Mouse (Mus musculus) myocyte (in vitro differentiated cells): ENCODE measurements at regions not wholly inside any gene's neighbourhood (a gene's known extent, or its start where the extent isn't known, plus 50 kb on each side); places are given as distances from the start of the nearest gene placed in this dataset.
A peak's percentile ranks its signal among the peaks of the same experiment; 100 is the strongest.

Experiments
- H3K27me3 ChIP-seq: one replicate; pipeline ENCODE4 v1.6.1; 2011; ENCODE audit not compliant: control insufficient read depth, insufficient read depth, insufficient read length
- H3K36me3 ChIP-seq: one replicate; pipeline ENCODE4 v1.6.1; 2011; ENCODE audit not compliant: control insufficient read depth, insufficient read depth
- H3K4me2 ChIP-seq: one replicate; pipeline ENCODE4 v1.6.1; 2011; ENCODE audit warnings: low read depth, control low read depth
- H3K4me3 ChIP-seq: one replicate; pipeline ENCODE4 v1.5.1; 2011; ENCODE audit warnings: mild to moderate bottlenecking, control low read depth, moderate library complexity
- H3K79me2 ChIP-seq: one replicate; pipeline ENCODE4 v1.6.1; 2011; ENCODE audit not compliant: control insufficient read depth, insufficient read depth
- H3ac ChIP-seq: one replicate; pipeline ENCODE4 v1.6.1; 2011; ENCODE audit not compliant: control insufficient read depth, insufficient read length
- CEBPB ChIP-seq: IDR thresholded peaks from 2 replicates; pipeline ENCODE4 v1.6.1; 2011; ENCODE audit warnings: mild to moderate bottlenecking, moderate library complexity; ENCODE audit not compliant: poor library complexity, insufficient read depth, severe bottlenecking
- E2F4 ChIP-seq: IDR thresholded peaks from one replicate; pipeline ENCODE4 v1.6.1; 2011; ENCODE audit warnings: mild to moderate bottlenecking, control low read depth, moderate library complexity; ENCODE audit not compliant: insufficient read depth
- MAX ChIP-seq: IDR thresholded peaks from one replicate; pipeline ENCODE4 v1.6.1; 2011; ENCODE audit warnings: low read depth, mild to moderate bottlenecking, control low read depth
- MYOD1 ChIP-seq, 3 experiments: IDR thresholded peaks; one replicate each; pipeline ENCODE4 v1.6.1; 2011; ENCODE audit warnings: control low read depth in 2 of 3, low read depth in 2 of 3, mild to moderate bottlenecking in 2 of 3, moderate library complexity in 1 of 3; ENCODE audit not compliant: insufficient read length in 2 of 3, control insufficient read depth in 1 of 3
- MYOG ChIP-seq, 3 experiments: IDR thresholded peaks; one replicate each; pipeline ENCODE4 v1.6.1; 2011; ENCODE audit warnings: control low read depth in 2 of 3, low read depth in 2 of 3, mild to moderate bottlenecking in 2 of 3; ENCODE audit not compliant: insufficient read length in 2 of 3, control insufficient read depth in 1 of 3, insufficient read depth in 1 of 3
- POLR2A ChIP-seq: IDR thresholded peaks from one replicate; pipeline ENCODE4 v1.6.1; 2011; ENCODE audit warnings: low read depth, mild to moderate bottlenecking, control low read depth, moderate library complexity; ENCODE audit not compliant: insufficient read length
- POLR2AphosphoS2 ChIP-seq: IDR thresholded peaks from one replicate; pipeline ENCODE4 v1.6.1; 2011; ENCODE audit warnings: low read depth, control low read depth; ENCODE audit not compliant: insufficient read length
- REST ChIP-seq: IDR thresholded peaks from one replicate; pipeline ENCODE4 v1.6.1; 2011; ENCODE audit warnings: mild to moderate bottlenecking, control low read depth, moderate library complexity; ENCODE audit not compliant: insufficient read depth, insufficient read length
- SRF ChIP-seq: IDR thresholded peaks from one replicate; pipeline ENCODE4 v1.6.1; 2011; ENCODE audit warnings: low read depth; ENCODE audit not compliant: control insufficient read depth, insufficient read length
- TCF12 ChIP-seq: IDR thresholded peaks from one replicate; pipeline ENCODE4 v1.6.1; 2011; ENCODE audit warnings: mild to moderate bottlenecking, control low read depth; ENCODE audit not compliant: poor library complexity, insufficient read depth, severe bottlenecking
- TCF3 ChIP-seq: IDR thresholded peaks from one replicate; pipeline ENCODE4 v1.6.1; 2011; ENCODE audit warnings: low read depth, control low read depth; ENCODE audit not compliant: insufficient read length
- USF1 ChIP-seq: IDR thresholded peaks from one replicate; pipeline ENCODE4 v1.6.1; 2011; ENCODE audit warnings: low read depth, mild to moderate bottlenecking, control low read depth, moderate library complexity

DNA sequence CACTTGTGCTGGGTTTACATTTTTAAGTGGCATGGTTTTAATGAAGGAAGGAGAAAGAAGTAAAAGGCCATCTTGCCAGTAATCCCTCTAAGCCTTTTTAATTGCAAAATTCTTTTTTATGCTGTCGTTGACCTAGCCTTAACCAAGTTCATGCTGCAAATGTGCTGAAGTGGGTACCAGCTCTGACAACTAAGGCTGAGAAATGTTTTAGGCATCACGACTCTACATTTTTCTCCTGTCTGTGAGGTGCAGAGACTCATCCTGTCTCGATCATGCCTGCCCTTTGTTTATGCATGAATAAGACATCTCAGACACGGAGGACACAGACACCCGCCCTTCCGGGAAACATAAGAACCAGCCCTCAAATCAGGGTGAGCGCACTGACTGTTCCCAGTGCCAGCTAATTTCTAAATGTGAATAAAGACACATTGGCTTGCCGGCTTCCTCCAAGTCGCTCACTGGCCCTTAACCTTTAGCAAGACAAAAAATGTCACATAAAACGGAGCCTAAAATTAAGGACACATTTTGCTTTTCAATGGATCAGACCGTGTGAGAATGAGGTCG is 115.5 kb upstream of the Noct start:
- Histone ChIP-seq H3K79me2 (no peaks in the 10 kb centered on the region), H3K27me3 (no peaks in the 10 kb centered on the region), H3ac (no peak overlapping the region), H3K36me3 (no peaks in the 10 kb centered on the region), H3K4me3 (no peak overlapping the region), H3K4me2 (no peak overlapping the region)
- TF ChIP-seq TCF12: no peak
- no peak for TF ChIP-seq POLR2A
- TF ChIP-seq TCF3: no peak
- TF ChIP-seq POLR2AphosphoS2: no peak
- no peak for TF ChIP-seq REST
- TF ChIP-seq E2F4: no peak
- no peak for TF ChIP-seq CEBPB
- no peak for TF ChIP-seq MYOD1 (IDR thresholded peaks at IDR 0.05; ENCODE audit: control insufficient read depth in 1 of 3, insufficient read length in 2 of 3, low read depth in 2 of 3)
- TF ChIP-seq SRF: no peak
- no peak for TF ChIP-seq USF1
- TF ChIP-seq MYOG (IDR thresholded peaks at IDR 0.05; ENCODE audit: control insufficient read depth in 1 of 3, insufficient read depth in 1 of 3, insufficient read length in 2 of 3, low read depth in 2 of 3): no peak
- TF ChIP-seq MAX: no peak

DNA sequence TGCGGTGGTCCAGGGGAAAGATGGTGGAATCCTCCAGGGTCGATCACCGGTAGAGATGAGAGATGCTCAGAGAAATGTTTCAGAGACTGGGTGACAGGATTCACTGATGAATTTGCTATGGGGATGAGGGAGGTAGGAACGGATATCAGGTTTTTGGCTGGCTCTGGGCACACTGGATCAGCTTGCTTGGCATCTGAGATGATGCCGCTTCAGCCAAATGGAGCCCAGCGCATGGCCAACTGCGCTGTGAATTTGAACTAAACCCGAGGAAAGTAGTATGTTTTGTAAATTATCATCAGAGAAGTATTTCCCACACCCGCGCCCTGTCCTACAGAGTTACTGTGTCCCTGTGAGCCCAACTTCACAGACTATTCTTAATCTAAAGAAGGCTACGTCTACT is 113.0 kb upstream of the Noct start:
- H3K4me3 ChIP-seq: no peak overlapping the region
- TF ChIP-seq POLR2AphosphoS2: no peak
- no peak for TF ChIP-seq E2F4
- TF ChIP-seq MYOG (IDR thresholded peaks at IDR 0.05; ENCODE audit: control insufficient read depth in 1 of 3, insufficient read depth in 1 of 3, insufficient read length in 2 of 3, low read depth in 2 of 3): no peak
- TF ChIP-seq MYOD1 (IDR thresholded peaks at IDR 0.05; ENCODE audit: control insufficient read depth in 1 of 3, insufficient read length in 2 of 3, low read depth in 2 of 3): no peak
- no peak for TF ChIP-seq POLR2A
- TF ChIP-seq TCF12: no peak
- no peak for TF ChIP-seq REST
- H3K79me2 ChIP-seq: no peaks in the 10 kb centered on the region
- H3ac ChIP-seq: no peak overlapping the region
- H3K4me2 ChIP-seq: no peak overlapping the region
- H3K27me3 ChIP-seq: no peaks in the 10 kb centered on the region
- no peaks in the 10 kb centered on the region for H3K36me3 ChIP-seq

GRCm38 (mm10) chr3:51112351-51112750 is 111.9 kb upstream of the Noct start:
- H3ac ChIP-seq: no peak overlapping the region
- H3K27me3 ChIP-seq: no peaks in the 10 kb centered on the region
- no peaks in the 10 kb centered on the region for H3K79me2 ChIP-seq
- TF ChIP-seq E2F4: no peak
- TF ChIP-seq SRF: no peak
- TF ChIP-seq MAX: no peak
- TF ChIP-seq POLR2AphosphoS2: no peak
- TF ChIP-seq CEBPB: no peak
- no peak for TF ChIP-seq MYOD1 (IDR thresholded peaks at IDR 0.05; ENCODE audit: control insufficient read depth in 1 of 3, insufficient read length in 2 of 3, low read depth in 2 of 3)
- TF ChIP-seq TCF12: no peak
- TF ChIP-seq REST: no peak
- no peak overlapping the region for H3K4me2 ChIP-seq
- no peak overlapping the region for H3K4me3 ChIP-seq
- no peaks in the 10 kb centered on the region for H3K36me3 ChIP-seq

DNA sequence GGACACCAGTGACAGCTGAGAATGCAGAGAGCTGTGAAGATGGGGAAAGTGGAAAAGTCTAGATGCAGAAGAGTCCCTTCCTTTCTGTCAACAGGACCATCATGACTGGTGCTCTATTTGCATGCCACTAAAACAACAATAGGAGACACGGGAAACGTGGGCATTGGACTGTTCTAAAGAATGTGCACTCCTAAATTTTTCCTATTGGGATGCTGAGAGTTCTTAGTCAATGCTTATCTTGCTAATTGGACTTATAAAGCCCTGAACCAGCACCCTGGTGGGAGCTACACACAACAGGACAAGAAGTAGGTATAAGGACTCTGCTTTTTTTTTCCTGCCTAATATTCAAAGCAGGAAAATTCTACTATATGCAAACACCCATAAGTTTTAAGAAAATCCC is 108.3 kb upstream of the Noct start:
- no peaks in the 10 kb centered on the region for H3K36me3 ChIP-seq
- no peak overlapping the region for H3K4me3 ChIP-seq
- no peak overlapping the region for H3K4me2 ChIP-seq
- H3ac ChIP-seq: no peak overlapping the region
- no peaks in the 10 kb centered on the region for H3K27me3 ChIP-seq
- TF ChIP-seq POLR2A (no peak), SRF (no peak), POLR2AphosphoS2 (no peak), MAX (no peak), USF1 (no peak)
- H3K79me2 ChIP-seq: no peaks in the 10 kb centered on the region

- no peaks in the 10 kb centered on the region for H3K79me2 ChIP-seq
- H3K27me3 ChIP-seq: no peaks in the 10 kb centered on the region
- no peak for TF ChIP-seq SRF
- peak in 1 of 3 experiments; percentile 21 for TF ChIP-seq MYOD1 (IDR thresholded peaks at IDR 0.05; ENCODE audit: control insufficient read depth in 1 of 3, insufficient read length in 2 of 3, low read depth in 2 of 3)
- H3ac ChIP-seq: no peak overlapping the region
- no peaks in the 10 kb centered on the region for H3K36me3 ChIP-seq
- no peak overlapping the region for H3K4me3 ChIP-seq
- no peak overlapping the region for H3K4me2 ChIP-seq
Observed at GRCm38 (mm10) chr3:51118706-51119105, 105.5 kb upstream of the Noct start.

DNA sequence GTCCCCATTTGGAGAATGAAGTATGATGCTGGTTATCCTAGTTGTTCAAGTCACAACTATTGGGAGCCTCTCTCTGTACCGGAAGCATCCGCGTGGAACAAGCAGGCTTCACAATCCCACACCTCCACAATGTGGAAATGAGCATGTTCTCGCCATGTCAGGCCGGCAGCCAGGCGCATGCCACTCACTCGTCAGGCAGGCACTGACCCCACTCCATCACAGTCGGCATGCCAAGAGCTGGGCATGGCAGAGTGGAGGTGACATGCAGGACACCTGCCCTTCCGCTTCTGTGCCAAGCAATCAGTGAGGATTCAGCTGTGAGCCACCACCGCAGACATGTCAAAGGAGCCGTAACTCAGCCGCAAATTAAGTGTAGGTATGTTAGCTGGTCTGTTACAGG is 103.7 kb upstream of the Noct start:
- Histone ChIP-seq H3K27me3 (no peaks in the 10 kb centered on the region), H3K79me2 (no peaks in the 10 kb centered on the region), H3K4me3 (no peak overlapping the region), H3K4me2 (no peak overlapping the region), H3K36me3 (no peaks in the 10 kb centered on the region), H3ac (no peak overlapping the region)
- TF ChIP-seq REST (no peak), SRF (no peak), MYOG (IDR thresholded peaks at IDR 0.05; ENCODE audit: control insufficient read depth in 1 of 3, insufficient read depth in 1 of 3, insufficient read length in 2 of 3, low read depth in 2 of 3) (no peak), MYOD1 (IDR thresholded peaks at IDR 0.05; ENCODE audit: control insufficient read depth in 1 of 3, insufficient read length in 2 of 3, low read depth in 2 of 3) (no peak), POLR2AphosphoS2 (no peak), TCF12 (no peak), E2F4 (no peak), TCF3 (no peak), MAX (no peak), CEBPB (no peak), POLR2A (no peak), USF1 (no peak)
